Mouse (Mus musculus) heart, embryonic 14.5 days (tissue): ENCODE measurements around the gene Rnf19b. TPM values are rescaled to one million over a fixed set of nuclear protein-coding genes. Genes with fewer than 3 reads are reported as not detected.
A peak's percentile ranks its signal among the peaks of the same experiment; 100 is the strongest.

Experiments
- ATAC-seq: fragments of 200-750 bp; cut with Nextera tagmentation; 2 replicates; pipeline ENCODE4 v1.8.0; 2017; ENCODE audit warnings: low read depth, moderate TSS enrichment; ENCODE audit not compliant: insufficient number of reproducible peaks, insufficient read depth, low FRiP score
- H3K27ac ChIP-seq, 2 experiments: fragments of 200-500 bp in 1 of 2; fragments of 300-500 bp in 1 of 2; sonication (generic) in 1 of 2; replicated peaks in 1 of 2; 2 replicates each; pipeline ENCODE4 v1.5.1; 2012 to 2014; ENCODE audit warnings: low read depth in 2 of 2, low read length in 2 of 2, control low read depth in 1 of 2, mild to moderate bottlenecking in 1 of 2, mixed read lengths in 1 of 2; ENCODE audit not compliant: control insufficient read depth in 1 of 2, insufficient read depth in 1 of 2
- H3K27me3 ChIP-seq: fragments of 300-500 bp; sonication (generic); 2 replicates; pipeline ENCODE4 v1.6.1; 2014; ENCODE audit warnings: mild to moderate bottlenecking, low read length, control low read depth; ENCODE audit not compliant: control insufficient read depth, insufficient read depth
- H3K36me3 ChIP-seq: fragments of 300-500 bp; sonication (generic); 2 replicates; pipeline ENCODE4 v1.6.1; 2014; ENCODE audit warnings: mild to moderate bottlenecking, control low read depth, low read length, mixed read lengths; ENCODE audit not compliant: control insufficient read depth, insufficient read depth
- H3K4me1 ChIP-seq, 2 experiments: fragments of 200-500 bp in 1 of 2; fragments of 300-500 bp in 1 of 2; sonication (generic) in 1 of 2; 2 replicates each; pipeline ENCODE4 v1.6.1; 2012 to 2014; ENCODE audit warnings: low read length in 2 of 2, control low read depth in 1 of 2, mixed read lengths in 1 of 2; ENCODE audit not compliant: control insufficient read depth in 2 of 2, insufficient read depth in 2 of 2
- H3K4me2 ChIP-seq: fragments of 300-500 bp; sonication (generic); 2 replicates; pipeline ENCODE4 v1.6.1; 2014; ENCODE audit warnings: mild to moderate bottlenecking, low read length
- H3K4me3 ChIP-seq, 2 experiments: fragments of 200-500 bp in 1 of 2; fragments of 300-500 bp in 1 of 2; sonication (generic) in 1 of 2; 2 replicates each; pipeline ENCODE4 v1.5.1; 2012 to 2014; ENCODE audit warnings: low read length in 2 of 2, mild to moderate bottlenecking in 2 of 2, control low read depth in 1 of 2, low read depth in 1 of 2, moderate library complexity in 1 of 2; ENCODE audit not compliant: control insufficient read depth in 1 of 2, insufficient read depth in 1 of 2
- H3K9ac ChIP-seq: fragments of 300-500 bp; sonication (generic); 2 replicates; pipeline ENCODE4 v1.6.1; 2014; ENCODE audit warnings: mild to moderate bottlenecking, low read length
- H3K9me3 ChIP-seq: fragments of 300-500 bp; sonication (generic); 2 replicates; pipeline ENCODE4 v1.6.1; 2016; ENCODE audit warnings: low read length, control low read depth; ENCODE audit not compliant: control insufficient read depth
- WGBS: fragments of 180-500 bp; shearing (Covaris S2); extraction: QIAGEN DNeasy Blood & Tissue Kit; methylation state at CpG from one replicate; pipeline ENCODE4 v1.1.7; 2014; 5-methylcytosine and 5-hydroxymethylcytosine counted together
- polyA plus RNA-seq: library from polyadenylated mRNA; unstranded; fragments of >200 nt; fragmentation: Nextera tagmentation; extraction: Ambion mirVana; gene quantifications from 2 replicates; pipeline ENCODE4 v1.2.1, GENCODE M21; 2014

Rnf19b gene
- polyA plus RNA-seq, 1 experiment from 2014 or later = 9.0 TPM

DNA sequence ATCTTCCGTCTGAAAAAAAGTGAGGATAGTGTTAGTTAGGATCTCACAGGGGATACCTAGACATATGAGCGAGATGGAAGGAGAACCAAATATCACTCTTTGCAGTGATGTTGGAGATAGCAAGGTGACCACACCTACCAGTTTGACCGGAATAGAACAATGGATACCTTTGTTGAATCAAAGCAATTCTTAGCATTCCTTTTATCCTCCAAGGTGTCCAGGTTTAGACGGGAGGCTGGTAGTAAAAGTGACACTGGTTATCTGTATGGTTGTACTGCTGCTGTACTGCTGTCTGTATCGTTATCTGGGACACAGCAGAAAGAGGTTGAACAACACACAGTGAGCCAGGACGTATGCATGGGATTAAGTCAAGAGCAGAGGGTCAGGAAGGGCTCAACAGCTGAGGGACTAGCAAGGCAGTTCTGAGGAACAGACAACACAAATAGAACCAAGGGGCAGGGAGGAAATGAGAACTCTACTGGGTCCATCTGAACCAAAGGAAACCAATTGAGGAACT lies 7.1 kb upstream of the Rnf19b start:
- H3K4me3 ChIP-seq = no peak overlapping the region
- H3K27me3 ChIP-seq = peaks cover 30% of the 10 kb centered on the region

DNA sequence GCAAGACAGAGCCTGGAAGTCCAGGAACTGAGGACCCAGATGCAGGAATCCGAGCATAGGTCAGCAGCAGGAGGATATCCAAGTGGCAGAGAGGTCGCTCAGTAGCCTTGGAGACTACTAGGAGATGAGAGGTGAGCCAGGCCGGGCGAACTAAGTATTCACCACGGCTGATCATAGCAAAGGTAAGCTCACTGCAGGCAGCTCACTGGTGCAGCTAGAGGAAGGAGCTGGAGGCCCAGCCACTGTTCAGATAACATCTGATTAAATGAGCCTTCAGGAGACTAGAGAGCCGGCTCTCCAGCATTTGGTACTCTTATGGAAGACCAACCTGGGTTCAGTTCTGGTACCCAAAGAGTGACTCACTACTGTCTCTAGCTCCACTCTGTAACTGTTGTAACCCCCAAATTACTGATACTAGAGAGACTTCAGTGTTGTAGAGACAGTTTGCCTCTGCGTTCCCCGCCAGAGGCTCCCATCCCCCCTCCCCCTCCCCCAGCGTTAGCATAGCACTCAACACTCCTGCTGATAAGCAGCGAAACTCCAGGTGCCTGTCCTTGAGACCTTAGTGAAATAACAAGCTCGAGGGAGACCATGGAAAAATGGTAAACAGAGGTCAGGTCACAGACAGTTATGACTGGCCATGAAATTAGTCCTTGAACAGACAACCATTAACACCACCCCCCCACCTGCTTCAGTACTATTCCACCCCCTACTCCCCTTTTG lies 6.4 kb upstream of the Rnf19b start:
- Histone ChIP-seq H3K9me3 (no peaks in the 10 kb centered on the region), H3K36me3 (no peaks in the 10 kb centered on the region), H3K4me2 (no peak overlapping the region), H3K4me1 (peaks cover 7 to 14% of the 10 kb centered on the region in 2 experiments), H3K27ac (no peak overlapping the region), H3K9ac (no peak overlapping the region), H3K27me3 (peaks cover 23% of the 10 kb centered on the region), H3K4me3 (no peak overlapping the region)
- ATAC-seq = no peak
- 13% methylated on average over 11 of the region's 11 CpGs for WGBS

More for the DNA sequence above, 7.1 kb upstream of the Rnf19b start:
- H3K9ac ChIP-seq = no peak overlapping the region
- no peak overlapping the region for H3K27ac ChIP-seq
- H3K4me1 ChIP-seq = peaks cover 7 to 14% of the 10 kb centered on the region in 2 experiments
- WGBS = 41% methylated on average over 6 of the region's 6 CpGs
- no peaks in the 10 kb centered on the region for H3K36me3 ChIP-seq
- no peak overlapping the region for H3K4me2 ChIP-seq
- ATAC-seq = no peak
- no peaks in the 10 kb centered on the region for H3K9me3 ChIP-seq

DNA sequence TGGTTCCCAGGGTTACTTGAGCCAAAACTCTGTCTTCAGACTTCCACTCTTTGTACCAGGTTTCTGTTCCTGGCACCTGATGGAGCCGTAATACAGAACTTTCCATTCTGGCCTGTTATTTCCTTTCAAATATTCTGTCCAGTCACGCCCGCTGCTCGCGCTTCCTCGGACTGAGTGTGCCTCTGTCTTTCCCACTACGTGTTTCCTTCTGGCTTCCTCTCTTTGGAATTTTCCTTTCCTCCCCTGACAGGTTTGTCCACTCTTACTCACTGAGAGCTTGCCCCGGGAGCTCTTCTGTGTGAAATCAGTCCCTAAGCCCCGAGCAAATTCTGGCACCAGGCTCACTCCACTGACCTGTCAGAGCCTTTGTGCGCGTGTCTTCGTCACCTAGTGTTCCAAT lies 3.3 kb upstream of the Rnf19b start:
- peaks cover 9% of the 10 kb centered on the region; the same call in 1 of the 2 replicates for H3K27me3 ChIP-seq
- no peak overlapping the region for H3K27ac ChIP-seq
- 70% methylated on average over 12 of the region's 12 CpGs for WGBS
- ATAC-seq = no peak
- H3K4me1 ChIP-seq = peaks cover 5 to 20% of the 10 kb centered on the region in 2 experiments
- no peak overlapping the region for H3K4me3 ChIP-seq
- no peak overlapping the region for H3K9ac ChIP-seq
- no peaks in the 10 kb centered on the region for H3K9me3 ChIP-seq
- H3K4me2 ChIP-seq = no peak overlapping the region
- H3K36me3 ChIP-seq = no peaks in the 10 kb centered on the region

DNA sequence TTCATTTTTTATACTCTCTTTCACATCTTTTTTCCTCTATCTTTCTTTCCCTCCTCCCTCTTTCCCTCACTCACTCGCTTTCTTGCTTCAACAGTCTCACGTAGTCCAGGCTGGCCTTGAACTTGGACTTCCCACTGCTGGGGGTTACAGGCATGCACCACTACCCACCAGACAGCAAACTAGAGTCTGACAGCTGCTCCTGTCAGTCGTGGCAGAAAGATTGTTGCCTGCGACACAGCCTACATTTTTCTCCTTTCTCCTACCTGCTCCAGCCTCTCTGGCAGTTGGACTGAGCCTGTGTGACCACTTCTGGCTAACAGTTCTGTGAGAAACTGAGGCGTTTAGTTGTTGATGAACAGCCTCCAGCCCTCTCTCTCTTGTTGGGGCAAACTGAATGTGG lies 2.5 kb upstream of the Rnf19b start:
- no peaks in the 10 kb centered on the region for H3K36me3 ChIP-seq
- no peak overlapping the region for H3K9ac ChIP-seq
- ATAC-seq = no peak
- no peaks in the 10 kb centered on the region for H3K9me3 ChIP-seq
- no peak overlapping the region for H3K4me3 ChIP-seq
- no peak overlapping the region for H3K4me2 ChIP-seq
- peaks cover 5 to 24% of the 10 kb centered on the region in 2 experiments for H3K4me1 ChIP-seq
- no peak overlapping the region for H3K27ac ChIP-seq
- H3K27me3 ChIP-seq = peaks cover 6% of the 10 kb centered on the region; the same call in 1 of the 2 replicates
- WGBS = 78% methylated on average over 5 of the region's 5 CpGs

DNA sequence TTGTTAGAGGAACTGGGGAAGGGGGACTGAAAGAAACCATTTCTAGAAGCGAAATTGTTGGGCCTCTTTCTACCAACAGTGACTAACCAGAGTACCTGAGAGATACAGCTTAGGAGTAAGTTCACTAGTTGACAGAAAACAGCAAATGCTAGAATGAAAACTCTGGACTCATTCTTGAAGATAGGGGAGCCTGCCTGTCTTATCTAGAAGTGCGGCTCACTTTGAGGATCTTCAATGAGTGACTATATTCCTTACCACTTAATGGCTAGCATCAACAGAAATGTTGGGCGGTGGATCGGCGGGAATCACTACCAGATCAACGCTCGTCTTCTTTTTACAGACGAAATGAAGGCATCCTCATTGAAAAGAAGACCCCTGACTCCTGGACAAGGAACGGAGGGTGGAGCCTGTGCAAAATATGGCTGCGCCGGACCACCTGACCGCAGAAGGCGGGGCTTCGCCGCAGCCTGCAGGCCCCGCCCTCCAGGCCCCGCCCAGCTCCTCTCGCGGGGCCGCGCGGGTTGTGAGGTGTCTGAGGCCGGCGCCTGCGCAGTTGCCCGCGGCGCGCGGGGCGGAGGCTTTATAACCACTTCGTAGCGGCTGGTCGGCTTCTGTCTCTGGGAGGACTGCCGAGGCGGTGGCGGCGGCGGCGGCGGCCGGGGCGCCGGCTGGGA lies 401 bp upstream of the Rnf19b start:
- Histone ChIP-seq H3K27ac (peak overlapping the region; percentile 34 to 85; a peak in 3 of 4 replicates), H3K27me3 (no peaks in the 10 kb centered on the region), H3K4me3 (peak overlapping the region; percentile 88 to 91), H3K9ac (peak overlapping the region; percentile 91), H3K4me1 (peaks cover 0 to 10% of the 10 kb centered on the region in 2 experiments; a peak in 2 of 4 replicates), H3K9me3 (no peaks in the 10 kb centered on the region), H3K36me3 (no peaks in the 10 kb centered on the region), H3K4me2 (peak overlapping the region; percentile 100)
- WGBS = 4% methylated on average over 34 of the region's 44 CpGs
- ATAC-seq = peak; percentile 96

DNA sequence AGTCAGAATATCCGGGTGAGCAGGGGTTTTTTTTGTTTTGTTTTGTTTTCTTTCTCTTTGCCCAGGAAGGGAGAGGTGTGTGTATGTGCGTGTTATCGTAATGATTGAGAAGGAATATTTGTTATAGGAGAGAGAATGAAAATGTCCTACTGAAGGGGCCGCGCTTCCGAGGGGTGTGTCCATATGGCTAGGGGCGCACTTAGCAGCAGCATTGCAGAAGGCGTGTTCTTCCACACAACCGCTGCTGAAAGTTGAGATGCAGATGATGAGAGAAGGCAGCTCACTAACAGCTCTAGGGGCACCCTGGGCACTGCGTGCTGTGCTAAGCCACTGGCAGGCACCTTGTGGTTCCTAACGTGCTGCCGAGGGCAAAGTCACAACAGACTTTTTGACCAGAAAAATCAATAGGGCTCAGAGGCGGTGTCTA lies 1.1 kb downstream of the Rnf19b start:
- Histone ChIP-seq H3K4me1 (peaks cover 0 to 10% of the 10 kb centered on the region in 2 experiments; a peak in 2 of 4 replicates), H3K9ac (peak overlapping the region; percentile 91), H3K36me3 (no peaks in the 10 kb centered on the region), H3K4me3 (peak overlapping the region; percentile 88 to 91), H3K27ac (peak overlapping the region in 1 of 2 experiments; percentile 85; a peak in 2 of 4 replicates), H3K27me3 (no peaks in the 10 kb centered on the region), H3K9me3 (no peaks in the 10 kb centered on the region), H3K4me2 (peak overlapping the region; percentile 100)
- 5% methylated on average over 13 of the region's 13 CpGs for WGBS
- no peak for ATAC-seq

DNA sequence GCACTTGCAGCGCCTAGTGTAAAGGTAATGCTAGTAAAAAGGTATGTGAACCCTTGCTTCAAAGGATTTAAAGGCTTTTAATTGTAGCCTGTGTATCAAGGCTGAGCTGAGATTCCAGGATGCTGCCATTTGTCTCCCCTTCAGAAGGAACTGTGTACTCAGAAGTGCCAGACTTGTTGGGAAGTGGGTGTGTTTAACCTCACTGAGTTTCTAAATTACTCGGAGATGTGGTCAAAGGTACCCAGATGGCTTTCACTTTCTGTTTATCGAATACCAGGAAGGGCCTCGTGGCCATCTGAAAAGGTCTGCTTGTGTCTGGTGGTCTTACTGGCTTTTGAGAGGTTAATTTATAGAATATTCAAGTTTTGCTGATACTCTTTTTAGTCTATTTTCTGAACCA lies 1.9 kb downstream of the Rnf19b start:
- WGBS = 42% methylated on average over 4 of the region's 4 CpGs
- Histone ChIP-seq H3K27me3 (no peaks in the 10 kb centered on the region), H3K4me1 (peaks cover 0 to 10% of the 10 kb centered on the region in 2 experiments; a peak in 2 of 4 replicates), H3K4me2 (peak overlapping the region; percentile 100), H3K9me3 (no peaks in the 10 kb centered on the region), H3K36me3 (no peaks in the 10 kb centered on the region), H3K27ac (no peak overlapping the region), H3K4me3 (peak overlapping the region in 1 of 2 experiments; percentile 88; a peak in 2 of 4 replicates), H3K9ac (peak overlapping the region; percentile 91)
- ATAC-seq = no peak
